Mouse (Mus musculus): ENCODE measurements around the gene Timp2. TPM values are rescaled to one million over a fixed set of nuclear protein-coding genes. Genes with fewer than 3 reads are reported as not detected.
A peak's percentile ranks its signal among the peaks of the same experiment; 100 is the strongest.

The Timp2 gene
- polyA plus RNA-seq, 1 experiment from 2014 or later, result 29.0 TPM

DNA sequence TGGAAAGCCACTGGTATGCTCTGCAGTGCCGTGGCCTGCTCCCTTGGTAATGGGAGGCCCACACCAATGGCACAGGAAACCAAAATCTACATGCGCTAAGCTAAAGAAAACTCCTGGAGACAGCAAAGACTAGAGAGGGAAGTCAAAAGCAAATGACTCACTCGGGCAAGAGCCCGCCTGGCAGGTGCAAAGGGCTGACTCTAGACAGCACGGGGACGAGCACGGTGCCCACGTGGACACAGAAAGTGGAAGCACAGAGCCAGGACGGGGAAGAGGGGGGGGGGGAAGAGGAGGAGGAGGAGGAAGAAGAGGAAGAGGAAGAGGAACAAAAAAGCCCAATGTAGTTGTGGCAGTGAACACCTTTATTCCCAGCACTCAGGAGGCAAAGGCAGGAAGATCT is 80.4 kb downstream of the Timp2 start:
- no peak overlapping the region for H3K27ac ChIP-seq (replicated peaks)
- 96% methylated on average over 9 of the region's 9 CpGs for WGBS
- H3K27me3 ChIP-seq (ENCODE audit: low read depth, poor library complexity, severe bottlenecking), result no peaks in the 10 kb centered on the region
- no peak for DNase-seq (ENCODE audit: low spot score)
- H3K4me1 ChIP-seq, result no peaks in the 10 kb centered on the region
- H3K36me3 ChIP-seq, result peaks cover 99% of the 10 kb centered on the region
- no peak overlapping the region for H3K4me3 ChIP-seq
- H3K9me3 ChIP-seq (replicated peaks), result no peaks in the 10 kb centered on the region

DNA sequence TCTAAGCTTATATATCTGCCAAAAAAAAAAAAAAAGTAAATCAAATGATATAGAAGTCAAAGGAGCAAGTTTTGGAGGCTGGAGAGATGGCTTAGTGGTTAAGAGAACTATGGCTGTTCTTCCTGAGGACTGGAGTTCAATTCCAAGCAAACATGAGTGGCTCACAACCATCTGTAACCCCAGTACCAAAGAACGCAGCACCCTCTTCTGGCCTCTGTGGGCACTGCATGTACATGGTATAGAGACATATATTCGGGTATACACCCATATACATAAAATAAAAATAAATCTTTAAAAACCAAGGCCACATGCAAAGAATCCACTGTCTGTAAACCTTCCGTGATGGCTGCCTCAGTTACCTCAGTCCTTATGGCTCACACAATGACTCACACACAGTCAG is 85.7 kb downstream of the Timp2 start:
- no peak for DNase-seq (ENCODE audit: low spot score)
- peaks cover 99% of the 10 kb centered on the region for H3K36me3 ChIP-seq
- H3K4me3 ChIP-seq, result no peak overlapping the region
- H3K4me1 ChIP-seq, result no peaks in the 10 kb centered on the region
- WGBS, result 96% methylated on average over 3 of the region's 3 CpGs
- no peaks in the 10 kb centered on the region for H3K9me3 ChIP-seq (replicated peaks)
- H3K27me3 ChIP-seq (ENCODE audit: low read depth, poor library complexity, severe bottlenecking), result no peaks in the 10 kb centered on the region
- H3K27ac ChIP-seq (replicated peaks), result no peak overlapping the region

DNA sequence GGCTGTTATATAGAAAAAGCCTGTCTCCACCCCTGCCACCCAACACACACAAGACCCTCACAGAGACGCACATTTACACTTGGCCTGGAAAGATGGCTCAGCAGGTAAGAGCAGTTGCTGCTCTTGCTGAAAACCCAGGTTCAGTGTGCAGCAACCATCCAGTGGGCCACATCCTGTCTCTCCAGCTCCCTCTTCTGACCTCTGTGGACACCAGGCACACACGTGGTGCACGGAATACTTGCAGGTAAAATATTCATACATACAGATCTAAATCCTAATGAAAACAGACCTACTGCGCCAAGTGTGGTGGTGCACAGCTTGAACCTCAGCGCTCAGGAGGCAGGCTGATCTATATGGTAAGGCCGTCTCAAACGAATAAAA is 88.9 kb downstream of the Timp2 start:
- H3K27me3 ChIP-seq (ENCODE audit: low read depth, poor library complexity, severe bottlenecking), result no peaks in the 10 kb centered on the region
- no peak overlapping the region for H3K4me3 ChIP-seq
- H3K9me3 ChIP-seq (replicated peaks), result no peaks in the 10 kb centered on the region
- H3K36me3 ChIP-seq, result peaks cover 99% of the 10 kb centered on the region
- H3K4me1 ChIP-seq, result no peaks in the 10 kb centered on the region
- no peak overlapping the region for H3K27ac ChIP-seq (replicated peaks)
- 93% methylated on average over 7 of the region's 7 CpGs for WGBS
- no peak for DNase-seq (ENCODE audit: low spot score)

DNA sequence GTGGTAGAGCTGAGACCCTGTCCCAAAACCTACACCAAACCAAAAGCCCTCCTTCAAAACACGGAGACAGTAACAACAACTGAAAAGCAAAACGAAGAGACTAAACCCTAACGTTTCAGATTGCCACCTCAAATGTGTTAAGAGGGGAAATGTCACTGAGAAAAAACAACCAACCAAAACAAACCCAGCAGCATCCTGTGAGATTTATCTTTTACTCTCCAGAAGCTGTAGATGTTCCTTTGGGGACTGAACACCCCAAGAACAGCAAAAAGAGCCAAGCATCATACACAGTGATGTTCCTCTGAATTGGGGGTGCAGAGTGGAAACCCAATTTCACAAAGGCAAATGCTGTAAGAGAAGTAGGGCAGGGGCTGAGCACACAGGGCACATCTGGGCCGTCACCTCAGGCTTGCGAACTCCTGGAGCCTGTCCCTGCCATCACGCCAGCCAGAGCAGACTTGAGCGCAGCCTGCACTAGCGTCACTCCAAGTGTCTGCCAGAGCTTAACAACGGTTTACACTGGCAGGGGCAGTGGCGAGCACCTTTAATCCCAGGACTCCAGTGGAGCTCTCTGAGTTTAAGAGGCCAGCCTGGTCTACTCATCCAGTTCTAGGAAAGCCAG is 89.4 kb downstream of the Timp2 start:
- Histone ChIP-seq H3K4me1 (no peaks in the 10 kb centered on the region), H3K27me3 (ENCODE audit: low read depth, poor library complexity, severe bottlenecking) (no peaks in the 10 kb centered on the region), H3K4me3 (no peak overlapping the region), H3K36me3 (peaks cover 99% of the 10 kb centered on the region), H3K9me3 (replicated peaks) (no peaks in the 10 kb centered on the region), H3K27ac (replicated peaks) (no peak overlapping the region)
- no peak for DNase-seq (ENCODE audit: low spot score)
- WGBS, result 92% methylated on average over 10 of the region's 10 CpGs

DNA sequence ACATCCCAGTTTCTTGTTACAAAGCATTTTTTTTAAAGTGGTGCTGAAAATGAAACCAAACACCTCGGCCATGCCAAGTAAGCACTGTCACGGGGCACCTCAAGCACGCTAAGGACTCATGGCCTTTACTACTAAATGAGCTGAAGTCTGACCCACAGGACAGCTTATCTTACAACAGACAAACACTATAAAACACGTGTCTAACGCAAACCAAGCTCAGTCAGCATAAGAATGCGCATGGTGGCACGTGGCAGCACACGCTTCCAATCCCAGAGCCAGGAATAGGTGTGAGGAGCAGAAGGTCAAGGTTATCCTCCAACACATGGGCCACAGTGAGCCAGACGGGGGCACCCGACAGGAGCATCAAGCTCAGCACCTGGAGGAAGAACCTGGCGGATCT is 89.9 kb downstream of the Timp2 start:
- H3K27ac ChIP-seq (replicated peaks), result no peak overlapping the region
- no peaks in the 10 kb centered on the region for H3K27me3 ChIP-seq (ENCODE audit: low read depth, poor library complexity, severe bottlenecking)
- H3K4me1 ChIP-seq, result no peaks in the 10 kb centered on the region
- no peak for DNase-seq (ENCODE audit: low spot score)
- H3K36me3 ChIP-seq, result peaks cover 99% of the 10 kb centered on the region
- no peak overlapping the region for H3K4me3 ChIP-seq
- 93% methylated on average over 11 of the region's 11 CpGs for WGBS
- H3K9me3 ChIP-seq (replicated peaks), result no peaks in the 10 kb centered on the region

DNA sequence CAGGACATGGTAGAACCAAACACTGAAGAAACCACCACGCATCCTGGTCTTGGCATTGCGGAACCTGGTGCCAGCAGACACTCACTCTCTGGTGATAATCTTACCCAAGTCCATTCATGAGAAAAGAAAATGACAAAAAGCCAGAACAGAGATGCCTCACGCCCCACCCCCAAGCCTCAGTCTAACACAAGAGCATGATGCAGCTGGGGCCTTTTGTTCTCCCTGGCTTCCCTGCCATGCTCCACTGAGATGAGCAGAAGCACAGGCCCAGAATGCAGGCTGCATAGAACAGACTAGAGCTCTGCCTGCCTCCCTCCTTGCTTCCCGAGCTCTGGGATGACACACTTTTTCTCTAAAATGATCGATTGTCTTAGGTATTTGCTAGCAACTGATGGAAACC is 92.4 kb downstream of the Timp2 start:
- DNase-seq (ENCODE audit: low spot score), result no peak
- Histone ChIP-seq H3K9me3 (replicated peaks) (no peaks in the 10 kb centered on the region), H3K4me3 (no peak overlapping the region), H3K27ac (replicated peaks) (peak overlapping the region; percentile 52; the same call in 1 of the 2 replicates), H3K27me3 (ENCODE audit: low read depth, poor library complexity, severe bottlenecking) (no peaks in the 10 kb centered on the region), H3K4me1 (no peaks in the 10 kb centered on the region), H3K36me3 (peaks cover 100% of the 10 kb centered on the region)
- 91% methylated on average over 5 of the region's 5 CpGs for WGBS

DNA sequence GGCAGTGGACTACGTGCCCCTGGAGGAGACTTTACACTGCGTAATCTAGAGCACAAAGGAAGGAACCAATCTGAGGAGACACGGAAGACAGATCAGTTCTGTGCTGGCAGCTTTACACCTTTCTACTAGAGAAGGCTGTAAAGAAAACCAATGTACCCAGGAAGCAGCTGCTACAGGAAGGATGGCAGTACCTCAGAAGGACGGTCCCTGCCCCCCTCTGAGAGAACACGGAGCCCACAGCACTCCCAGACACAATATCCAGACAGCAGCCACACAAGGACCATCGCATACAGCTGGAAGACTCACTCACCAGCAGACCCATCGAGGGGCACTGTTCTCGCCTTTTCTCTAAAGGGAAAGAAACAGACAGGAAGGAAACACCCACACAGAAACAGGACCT is 95.5 kb downstream of the Timp2 start:
- WGBS, result 95% methylated on average over 8 of the region's 8 CpGs
- H3K4me1 ChIP-seq, result no peaks in the 10 kb centered on the region
- DNase-seq (ENCODE audit: low spot score), result no peak
- peaks cover 92% of the 10 kb centered on the region for H3K36me3 ChIP-seq
- H3K4me3 ChIP-seq, result no peak overlapping the region
- no peaks in the 10 kb centered on the region for H3K9me3 ChIP-seq (replicated peaks)
- no peak overlapping the region for H3K27ac ChIP-seq (replicated peaks)
- no peaks in the 10 kb centered on the region for H3K27me3 ChIP-seq (ENCODE audit: low read depth, poor library complexity, severe bottlenecking)

DNA sequence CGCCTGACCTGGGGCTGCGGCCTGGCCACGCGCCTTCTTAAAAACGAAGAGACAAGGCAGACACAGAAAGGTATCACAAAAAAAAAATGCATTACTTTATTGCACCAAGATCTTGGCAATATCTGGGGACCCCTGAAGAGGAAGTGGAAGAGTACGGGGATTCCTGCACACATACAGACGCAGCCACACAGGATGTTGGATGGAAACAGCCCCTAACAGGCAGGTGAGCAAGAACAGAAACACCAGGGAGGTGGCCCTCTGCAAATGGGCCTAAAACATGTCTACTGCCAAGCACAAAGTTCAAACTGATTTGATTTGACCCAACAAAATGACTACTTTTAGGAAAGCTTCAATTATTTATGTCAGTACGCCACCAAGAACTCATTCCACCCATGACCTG is 96.0 kb downstream of the Timp2 start:
- peaks cover 2% of the 10 kb centered on the region for H3K4me1 ChIP-seq
- no peaks in the 10 kb centered on the region for H3K9me3 ChIP-seq (replicated peaks)
- no peak overlapping the region for H3K4me3 ChIP-seq
- 96% methylated on average over 8 of the region's 8 CpGs for WGBS
- H3K27me3 ChIP-seq (ENCODE audit: low read depth, poor library complexity, severe bottlenecking), result no peaks in the 10 kb centered on the region
- no peak for DNase-seq (ENCODE audit: low spot score)
- peaks cover 87% of the 10 kb centered on the region for H3K36me3 ChIP-seq
- no peak overlapping the region for H3K27ac ChIP-seq (replicated peaks)

DNA sequence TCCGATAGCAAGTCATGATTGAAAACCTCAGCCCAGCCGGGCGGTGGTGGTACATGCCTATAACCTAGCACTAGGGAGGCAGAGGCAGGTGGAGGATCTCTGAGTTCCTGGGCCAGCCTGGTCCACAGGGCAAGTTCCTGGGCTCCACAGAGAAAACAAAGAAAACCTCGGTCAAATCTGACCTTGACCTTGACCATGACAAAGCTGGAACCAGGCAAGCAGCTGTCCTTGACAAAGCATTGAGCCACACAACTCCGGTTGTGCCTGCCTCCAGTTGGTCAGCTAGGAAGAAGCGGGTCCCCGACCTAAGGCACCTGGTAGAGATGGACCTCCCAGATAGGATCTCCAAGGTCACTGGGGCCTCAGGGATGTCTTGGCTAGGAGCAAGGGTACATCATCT is 99.2 kb downstream of the Timp2 start:
- H3K36me3 ChIP-seq, result peaks cover 55% of the 10 kb centered on the region
- DNase-seq (ENCODE audit: low spot score), result no peak
- no peak overlapping the region for H3K27ac ChIP-seq (replicated peaks)
- H3K27me3 ChIP-seq (ENCODE audit: low read depth, poor library complexity, severe bottlenecking), result no peaks in the 10 kb centered on the region
- H3K4me3 ChIP-seq, result no peak overlapping the region
- no peaks in the 10 kb centered on the region for H3K9me3 ChIP-seq (replicated peaks)
- H3K4me1 ChIP-seq, result peaks cover 10% of the 10 kb centered on the region
- 92% methylated on average over 7 of the region's 7 CpGs for WGBS

DNA sequence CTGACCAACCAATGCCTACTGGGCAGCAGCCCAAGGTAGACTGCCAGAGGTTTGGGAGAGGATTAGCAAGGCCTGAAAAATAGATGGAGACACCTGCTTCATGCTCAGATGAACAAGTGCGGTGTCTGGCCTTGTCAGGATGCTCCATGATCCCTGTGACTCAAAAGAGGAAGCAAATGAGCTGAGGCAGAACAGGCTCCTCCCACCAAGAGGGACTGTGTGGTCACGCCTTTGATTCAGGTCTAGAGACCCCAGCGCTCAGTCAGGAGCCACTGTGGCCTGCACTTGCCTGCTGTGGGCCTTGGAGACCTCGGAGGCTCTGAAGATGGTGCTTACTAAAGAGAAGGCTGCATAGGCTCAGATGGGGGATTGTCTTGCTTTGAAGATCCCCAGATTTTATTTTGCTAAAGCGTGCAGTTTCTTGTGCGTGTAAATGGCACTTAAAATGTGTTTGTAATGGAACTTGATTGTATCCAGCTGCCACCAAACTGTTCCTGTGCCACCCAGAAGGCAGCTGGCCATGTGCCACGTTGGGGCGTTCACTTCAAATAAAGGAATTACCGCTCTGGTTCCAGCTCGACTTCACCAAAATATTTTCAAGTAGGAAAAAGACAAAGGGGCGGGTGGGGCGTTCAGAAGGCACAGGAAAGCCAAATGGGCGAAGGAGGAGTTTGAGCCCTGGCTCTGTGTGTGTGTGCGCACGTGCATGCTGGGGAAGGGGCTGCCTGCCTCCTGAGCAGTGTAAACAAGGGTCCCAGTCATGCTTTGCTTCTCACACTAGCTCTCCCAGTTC is 101.2 kb downstream of the Timp2 start:
- H3K27me3 ChIP-seq (ENCODE audit: low read depth, poor library complexity, severe bottlenecking), result no peaks in the 10 kb centered on the region
- no peaks in the 10 kb centered on the region for H3K9me3 ChIP-seq (replicated peaks)
- peaks cover 35% of the 10 kb centered on the region for H3K36me3 ChIP-seq
- no peak for DNase-seq (ENCODE audit: low spot score)
- H3K27ac ChIP-seq (replicated peaks), result peak overlapping the region; percentile 42; the same call in 1 of the 2 replicates
- peaks cover 14% of the 10 kb centered on the region for H3K4me1 ChIP-seq
- H3K4me3 ChIP-seq, result no peak overlapping the region
- 75% methylated on average over 15 of the region's 15 CpGs for WGBS

DNA sequence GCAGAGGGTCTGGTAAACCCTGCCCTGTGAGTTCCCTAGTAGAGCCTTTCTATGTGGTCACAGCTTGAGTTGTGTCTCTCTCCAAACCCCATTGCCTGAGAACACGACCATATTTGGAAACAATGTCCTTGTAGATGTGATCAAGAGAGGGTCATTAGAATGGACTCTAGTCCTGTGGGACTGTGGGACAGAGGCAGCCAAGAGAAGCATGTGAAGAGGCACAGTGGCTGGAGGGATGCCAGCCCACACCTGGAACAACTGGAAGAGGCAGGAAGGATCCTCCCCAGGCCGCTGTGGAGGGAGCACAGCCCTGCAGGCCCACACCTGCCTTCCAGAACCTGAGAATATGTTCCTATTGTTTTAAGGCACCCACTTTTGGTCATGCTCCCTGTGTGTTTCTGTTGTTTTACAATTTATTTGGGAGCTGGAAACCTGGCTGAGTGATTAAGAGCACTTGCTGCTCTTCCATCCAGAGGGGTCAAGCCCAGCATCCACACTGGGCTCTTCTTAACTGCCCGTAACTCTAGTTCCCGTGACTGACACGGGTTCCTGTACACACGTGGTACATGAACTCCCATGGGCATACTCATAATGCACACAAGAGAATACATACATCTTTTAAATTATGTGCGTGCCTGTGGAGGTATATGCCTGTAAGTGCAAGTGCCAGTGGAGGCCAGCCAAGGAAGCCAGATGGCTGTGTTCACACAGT is 101.9 kb downstream of the Timp2 start:
- no peak overlapping the region for H3K4me3 ChIP-seq
- DNase-seq (ENCODE audit: low spot score), result no peak
- peaks cover 21% of the 10 kb centered on the region for H3K4me1 ChIP-seq
- peak overlapping the region; percentile 42; the same call in 1 of the 2 replicates for H3K27ac ChIP-seq (replicated peaks)
- H3K36me3 ChIP-seq, result peaks cover 27% of the 10 kb centered on the region
- no peaks in the 10 kb centered on the region for H3K27me3 ChIP-seq (ENCODE audit: low read depth, poor library complexity, severe bottlenecking)
- 91% methylated on average over 7 of the region's 7 CpGs for WGBS
- H3K9me3 ChIP-seq (replicated peaks), result no peaks in the 10 kb centered on the region

Data from midbrain, embryonic 10.5 days (tissue).